Mouse (Mus musculus): ENCODE results near the gene Lrch3. TPM values are rescaled to one million over a fixed set of nuclear protein-coding genes. Genes with fewer than 3 reads are reported as not detected.
A peak's percentile ranks its signal among the peaks of the same experiment; 100 is the strongest.
"Not testable (repeated sequence)": the region's sequence is repeated elsewhere in the genome, so short reads cannot be mapped to it uniquely, and the experiment has no call there.

Gene Lrch3
- polyA plus RNA-seq, 1 experiment from 2014 or later, result 6.2 TPM

- 58% methylated on average over 9 of the region's 9 CpGs for WGBS (ENCODE audit: insufficient replicate concordance)
- H3K9ac ChIP-seq, result no peak overlapping the region
Measured at GRCm38 (mm10) chr16:32915292-32916068, 1.6 kb downstream of the Lrch3 start.

GRCm38 (mm10) chr16:32926629-32927028 lies 12.7 kb downstream of the Lrch3 start:
- H3K27ac ChIP-seq (replicated peaks); H3K4me2 ChIP-seq; H3K27me3 ChIP-seq; H3K4me3 ChIP-seq (replicated peaks); ATAC-seq (ENCODE audit: insufficient read depth); H3K4me1 ChIP-seq (replicated peaks); H3K9me3 ChIP-seq (replicated peaks); H3K9ac ChIP-seq: not testable (repeated sequence)
- 75% methylated on average over 9 of the region's 9 CpGs for WGBS (ENCODE audit: insufficient replicate concordance)
- H3K36me3 ChIP-seq (replicated peaks), result peaks cover 15% of the 10 kb centered on the region; the same call in 1 of the 2 replicates

More at GRCm38 (mm10) chr16:32915292-32916068, 1.6 kb downstream of the Lrch3 start:
- no peaks in the 10 kb centered on the region for H3K36me3 ChIP-seq (replicated peaks)
- H3K4me1 ChIP-seq (replicated peaks), result peaks cover 25% of the 10 kb centered on the region
- peak overlapping the region; percentile 97 for H3K4me3 ChIP-seq (replicated peaks)
- H3K4me2 ChIP-seq, result peak overlapping the region; percentile 81
- no peak for ATAC-seq (ENCODE audit: insufficient read depth)
- no peak overlapping the region for H3K27ac ChIP-seq (replicated peaks)
- H3K9me3 ChIP-seq (replicated peaks), result no peaks in the 10 kb centered on the region
- H3K27me3 ChIP-seq, result no peaks in the 10 kb centered on the region

- WGBS (ENCODE audit: insufficient replicate concordance), result 83% methylated on average over 8 of the region's 8 CpGs
- Histone ChIP-seq H3K4me3 (replicated peaks) (no peak overlapping the region), H3K9me3 (replicated peaks) (no peaks in the 10 kb centered on the region), H3K4me2 (no peak overlapping the region), H3K9ac (no peak overlapping the region), H3K36me3 (replicated peaks) (peaks cover 15% of the 10 kb centered on the region; the same call in 1 of the 2 replicates), H3K27me3 (no peaks in the 10 kb centered on the region), H3K27ac (replicated peaks) (no peak overlapping the region), H3K4me1 (replicated peaks) (no peaks in the 10 kb centered on the region)
- no peak for ATAC-seq (ENCODE audit: insufficient read depth)
Measured at GRCm38 (mm10) chr16:32927044-32927443, 13.1 kb downstream of the Lrch3 start.

GRCm38 (mm10) chr16:32929918-32930317 lies 16.0 kb downstream of the Lrch3 start:
- Histone ChIP-seq H3K4me3 (replicated peaks) (no peak overlapping the region), H3K36me3 (replicated peaks) (0 out of 2 replicates have a peak, but pooled peaks cover 3% of the 10 kb centered on the region), H3K27ac (replicated peaks) (no peak overlapping the region), H3K4me1 (replicated peaks) (peaks cover 6% of the 10 kb centered on the region), H3K4me2 (no peak overlapping the region), H3K9me3 (replicated peaks) (no peaks in the 10 kb centered on the region), H3K9ac (no peak overlapping the region), H3K27me3 (no peaks in the 10 kb centered on the region)
- no peak for ATAC-seq (ENCODE audit: insufficient read depth)
- 76% methylated on average over 2 of the region's 2 CpGs for WGBS (ENCODE audit: insufficient replicate concordance)

GRCm38 (mm10) chr16:32934470-32934869 lies 20.6 kb downstream of the Lrch3 start:
- WGBS (ENCODE audit: insufficient replicate concordance), result 73% methylated on average over 2 of the region's 2 CpGs
- H3K36me3 ChIP-seq (replicated peaks), result no peaks in the 10 kb centered on the region
- H3K4me3 ChIP-seq (replicated peaks), result no peak overlapping the region
- no peaks in the 10 kb centered on the region for H3K27me3 ChIP-seq
- no peaks in the 10 kb centered on the region for H3K9me3 ChIP-seq (replicated peaks)
- no peak overlapping the region for H3K9ac ChIP-seq
- ATAC-seq (ENCODE audit: insufficient read depth), result no peak
- no peak overlapping the region for H3K4me2 ChIP-seq
- peaks cover 20% of the 10 kb centered on the region for H3K4me1 ChIP-seq (replicated peaks)
- H3K27ac ChIP-seq (replicated peaks), result no peak overlapping the region

GRCm38 (mm10) chr16:32935088-32935487 lies 21.2 kb downstream of the Lrch3 start:
- H3K4me3 ChIP-seq (replicated peaks), result no peak overlapping the region
- no peaks in the 10 kb centered on the region for H3K27me3 ChIP-seq
- H3K27ac ChIP-seq (replicated peaks), result no peak overlapping the region
- no peaks in the 10 kb centered on the region for H3K9me3 ChIP-seq (replicated peaks)
- no peaks in the 10 kb centered on the region for H3K36me3 ChIP-seq (replicated peaks)
- ATAC-seq (ENCODE audit: insufficient read depth), result no peak
- WGBS (ENCODE audit: insufficient replicate concordance), result 48% methylated on average over 1 of the region's 1 CpGs
- H3K4me2 ChIP-seq, result no peak overlapping the region
- H3K9ac ChIP-seq, result no peak overlapping the region
- peaks cover 20% of the 10 kb centered on the region for H3K4me1 ChIP-seq (replicated peaks)

GRCm38 (mm10) chr16:32937358-32937757 lies 23.5 kb downstream of the Lrch3 start:
- Histone ChIP-seq H3K4me2 (no peak overlapping the region), H3K9ac (no peak overlapping the region), H3K27ac (replicated peaks) (no peak overlapping the region), H3K36me3 (replicated peaks) (no peaks in the 10 kb centered on the region; the same call in 1 of the 2 replicates), H3K4me3 (replicated peaks) (no peak overlapping the region), H3K27me3 (no peaks in the 10 kb centered on the region), H3K9me3 (replicated peaks) (peaks cover 4% of the 10 kb centered on the region; the same call in 1 of the 2 replicates), H3K4me1 (replicated peaks) (peaks cover 20% of the 10 kb centered on the region)
- ATAC-seq (ENCODE audit: insufficient read depth), result no peak
- 86% methylated on average over 2 of the region's 2 CpGs for WGBS (ENCODE audit: insufficient replicate concordance)

- ATAC-seq (ENCODE audit: insufficient read depth), result not testable (repeated sequence)
Measured at GRCm38 (mm10) chr16:32939301-32939700, 25.4 kb downstream of the Lrch3 start.

GRCm38 (mm10) chr16:32939716-32940115 lies 25.8 kb downstream of the Lrch3 start:
- H3K27ac ChIP-seq (replicated peaks); H3K9me3 ChIP-seq (replicated peaks); ATAC-seq (ENCODE audit: insufficient read depth); H3K27me3 ChIP-seq; H3K4me3 ChIP-seq (replicated peaks); H3K4me2 ChIP-seq; H3K36me3 ChIP-seq (replicated peaks); H3K9ac ChIP-seq: not testable (repeated sequence)
- H3K4me1 ChIP-seq (replicated peaks), result peaks cover 15% of the 10 kb centered on the region
- 75% methylated on average over 4 of the region's 4 CpGs for WGBS (ENCODE audit: insufficient replicate concordance)

More at GRCm38 (mm10) chr16:32939301-32939700, 25.4 kb downstream of the Lrch3 start:
- not testable (repeated sequence) for H3K27me3 ChIP-seq; H3K9ac ChIP-seq; H3K4me3 ChIP-seq (replicated peaks); H3K4me2 ChIP-seq; H3K9me3 ChIP-seq (replicated peaks); H3K36me3 ChIP-seq (replicated peaks); H3K27ac ChIP-seq (replicated peaks)
- H3K4me1 ChIP-seq (replicated peaks), result peaks cover 18% of the 10 kb centered on the region
- WGBS (ENCODE audit: insufficient replicate concordance), result 75% methylated on average over 3 of the region's 3 CpGs

GRCm38 (mm10) chr16:32941226-32941625 lies 27.3 kb downstream of the Lrch3 start:
- not testable (repeated sequence) for H3K4me2 ChIP-seq; H3K9me3 ChIP-seq (replicated peaks); H3K4me3 ChIP-seq (replicated peaks); H3K27ac ChIP-seq (replicated peaks); H3K9ac ChIP-seq; H3K36me3 ChIP-seq (replicated peaks); H3K4me1 ChIP-seq (replicated peaks); ATAC-seq (ENCODE audit: insufficient read depth); H3K27me3 ChIP-seq
- 51% methylated on average over 2 of the region's 2 CpGs for WGBS (ENCODE audit: insufficient replicate concordance)

- H3K9ac ChIP-seq, result no peak overlapping the region
- H3K4me3 ChIP-seq (replicated peaks), result no peak overlapping the region
- peaks cover 4% of the 10 kb centered on the region; the same call in 1 of the 2 replicates for H3K9me3 ChIP-seq (replicated peaks)
- no peak overlapping the region for H3K27ac ChIP-seq (replicated peaks)
- WGBS (ENCODE audit: insufficient replicate concordance), result 82% methylated on average over 5 of the region's 5 CpGs
- ATAC-seq (ENCODE audit: insufficient read depth), result no peak
- H3K4me1 ChIP-seq (replicated peaks), result no peaks in the 10 kb centered on the region
- H3K36me3 ChIP-seq (replicated peaks), result no peaks in the 10 kb centered on the region; the same call in 1 of the 2 replicates
- no peaks in the 10 kb centered on the region for H3K27me3 ChIP-seq
- no peak overlapping the region for H3K4me2 ChIP-seq
Measured at GRCm38 (mm10) chr16:32942694-32943093, 28.8 kb downstream of the Lrch3 start.

Data from liver, embryonic 15.5 days (tissue).